Mouse (Mus musculus) retina, embryonic 14.5 days (tissue): ENCODE measurements at regions not wholly inside any gene's neighbourhood (a gene's known extent, or its start where the extent isn't known, plus 50 kb on each side); places are given as distances from the start of the nearest gene placed in this dataset.
A peak's percentile ranks its signal among the peaks of the same experiment; 100 is the strongest.

ENCODE experiments used
- DNase-seq: peaks from one replicate; pipeline ENCODE4 v3.0.0-alpha.2; 2015; ENCODE audit warnings: low spot score

- DNase-seq, result peak; percentile 89
These were observed 794.3 kb upstream of the Api5 start for GRCm38 (mm10) chr2:95232135-95232772.

GRCm38 (mm10) chr2:95231739-95232134 is 793.8 kb upstream of the Api5 start:
- DNase-seq, result no peak

GRCm38 (mm10) chr2:95229386-95229785 is 791.5 kb upstream of the Api5 start:
- DNase-seq, result no peak

GRCm38 (mm10) chr2:95210216-95210941 is 772.4 kb upstream of the Api5 start:
- peak; percentile 10 for DNase-seq
